Mouse (Mus musculus) lung, embryonic 16.5 days (tissue): ENCODE data around the gene Aebp1. TPM values are rescaled to one million over a fixed set of nuclear protein-coding genes. Genes with fewer than 3 reads are reported as not detected.
"Not testable (repeated sequence)": the region's sequence is repeated elsewhere in the genome, so short reads cannot be mapped to it uniquely, and the experiment has no call there.

Experiments
- ATAC-seq: fragments of 200-750 bp; cut with Nextera tagmentation; 2 replicates; pipeline ENCODE4 v1.8.0; 2017; ENCODE audit warnings: low read depth, mild to moderate bottlenecking, moderate library complexity
- H3K27ac ChIP-seq: fragments of 300-500 bp; sonication (generic); 2 replicates; pipeline ENCODE4 v1.5.1; 2014; ENCODE audit warnings: mild to moderate bottlenecking, control low read depth, low read length
- H3K27me3 ChIP-seq: fragments of 300-500 bp; sonication (generic); 2 replicates; pipeline ENCODE4 v1.6.1; 2014; ENCODE audit warnings: low read depth, low read length, mixed read lengths; ENCODE audit not compliant: control insufficient read depth, insufficient read depth
- H3K36me3 ChIP-seq: fragments of 300-500 bp; sonication (generic); 2 replicates; pipeline ENCODE4 v1.6.1; 2014; ENCODE audit warnings: low read length; ENCODE audit not compliant: control insufficient read depth, insufficient read depth
- H3K4me1 ChIP-seq: fragments of 300-500 bp; sonication (generic); replicated peaks from 2 replicates; pipeline ENCODE4 v1.6.1; 2014; ENCODE audit warnings: low read length, mixed read lengths; ENCODE audit not compliant: control insufficient read depth, insufficient read depth
- H3K4me2 ChIP-seq: fragments of 300-500 bp; sonication (generic); 2 replicates; pipeline ENCODE4 v1.6.1; 2014; ENCODE audit warnings: low read depth, low read length, control low read depth
- H3K4me3 ChIP-seq: fragments of 300-500 bp; sonication (generic); 2 replicates; pipeline ENCODE4 v1.5.1; 2014; ENCODE audit warnings: mild to moderate bottlenecking, low read length, control low read depth
- H3K9ac ChIP-seq: fragments of 300-500 bp; sonication (generic); 2 replicates; pipeline ENCODE4 v1.6.1; 2014; ENCODE audit warnings: low read length, control low read depth
- H3K9me3 ChIP-seq: fragments of 300-500 bp; sonication (generic); 2 replicates; pipeline ENCODE4 v1.6.1; 2016; ENCODE audit warnings: low read length; ENCODE audit not compliant: control insufficient read depth
- WGBS: fragments of 180-500 bp; shearing (Covaris S2); extraction: QIAGEN DNeasy Blood & Tissue Kit; methylation state at CpG from one replicate; pipeline ENCODE4 v1.1.7; 2014; 5-methylcytosine and 5-hydroxymethylcytosine counted together
- polyA plus RNA-seq: library from polyadenylated mRNA; unstranded; fragments of >200 nt; fragmentation: Nextera tagmentation; extraction: Ambion mirVana; gene quantifications from 2 replicates; pipeline ENCODE4 v1.2.1, GENCODE M21; 2015

Gene Aebp1
- polyA plus RNA-seq, 1 experiment from 2014 or later, result 35.1 TPM

DNA sequence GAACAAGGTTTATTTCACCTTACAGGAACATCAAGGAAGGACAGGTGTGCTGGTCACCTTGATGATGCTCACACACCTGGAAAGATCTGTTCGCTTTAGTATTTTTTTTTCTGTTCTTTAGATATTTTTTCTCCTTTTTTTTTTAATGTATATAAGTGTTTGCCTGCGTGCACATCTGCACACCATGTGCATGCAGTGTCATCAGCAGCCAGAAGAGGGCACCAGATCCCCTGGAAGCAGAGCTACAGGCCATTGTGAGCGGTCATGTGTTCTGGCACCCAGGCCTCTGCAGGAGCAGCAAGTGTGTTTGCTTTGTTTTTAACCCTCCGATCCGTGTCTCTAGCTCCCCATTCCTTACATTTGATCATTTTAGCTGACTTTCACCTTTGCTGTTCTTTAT is 18.2 kb downstream of the Aebp1 start:
- no peak overlapping the region for H3K9ac ChIP-seq
- H3K27me3 ChIP-seq, result no peaks in the 10 kb centered on the region
- ATAC-seq, result no peak
- peaks cover 11% of the 10 kb centered on the region for H3K4me1 ChIP-seq
- H3K36me3 ChIP-seq, result peaks cover 7% of the 10 kb centered on the region
- no peak overlapping the region for H3K4me2 ChIP-seq
- H3K27ac ChIP-seq, result no peak overlapping the region
- no peak overlapping the region for H3K4me3 ChIP-seq
- WGBS, result 41% methylated on average over 5 of the region's 5 CpGs
- no peaks in the 10 kb centered on the region for H3K9me3 ChIP-seq

- WGBS, result 53% methylated on average over 8 of the region's 8 CpGs
- no peak for ATAC-seq
Measured at GRCm38 (mm10) chr11:5882518-5882917, 20.8 kb downstream of the Aebp1 start.

GRCm38 (mm10) chr11:5886187-5886586 is 24.4 kb downstream of the Aebp1 start:
- no peaks in the 10 kb centered on the region for H3K9me3 ChIP-seq

More at GRCm38 (mm10) chr11:5882518-5882917, 20.8 kb downstream of the Aebp1 start:
- Histone ChIP-seq H3K27me3 (no peaks in the 10 kb centered on the region), H3K4me2 (no peak overlapping the region), H3K9ac (no peak overlapping the region), H3K4me3 (no peak overlapping the region), H3K27ac (no peak overlapping the region), H3K4me1 (0 out of 2 replicates have a peak, but pooled peaks cover 2% of the 10 kb centered on the region), H3K9me3 (no peaks in the 10 kb centered on the region), H3K36me3 (no peaks in the 10 kb centered on the region)

DNA sequence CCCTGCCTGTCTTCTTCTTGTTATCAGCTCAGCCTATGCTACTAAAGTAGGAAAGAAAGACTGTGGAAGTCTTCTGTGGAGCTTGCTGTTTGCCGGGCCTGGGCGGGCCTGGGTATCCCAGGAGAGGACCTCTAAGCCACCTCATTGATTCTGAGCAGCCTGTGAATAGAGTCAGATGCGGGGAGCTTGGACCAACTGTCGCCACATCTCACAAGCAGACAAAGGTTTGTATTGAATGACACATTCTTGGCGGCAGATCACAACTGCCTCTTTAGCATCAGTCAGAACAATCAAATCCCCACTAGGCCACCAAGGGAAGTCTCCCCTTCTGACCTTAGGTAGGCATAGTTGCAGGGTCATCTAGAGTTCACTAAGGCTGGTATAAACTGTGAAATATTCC is 25.5 kb downstream of the Aebp1 start:
- H3K4me3 ChIP-seq, result no peak overlapping the region
- H3K36me3 ChIP-seq, result no peaks in the 10 kb centered on the region
- no peak overlapping the region for H3K27ac ChIP-seq
- 39% methylated on average over 5 of the region's 5 CpGs for WGBS
- H3K4me1 ChIP-seq, result no peaks in the 10 kb centered on the region
- H3K27me3 ChIP-seq, result no peaks in the 10 kb centered on the region
- no peak for ATAC-seq
- H3K4me2 ChIP-seq, result no peak overlapping the region
- no peaks in the 10 kb centered on the region for H3K9me3 ChIP-seq
- H3K9ac ChIP-seq, result no peak overlapping the region

More at GRCm38 (mm10) chr11:5886187-5886586, 24.4 kb downstream of the Aebp1 start:
- no peaks in the 10 kb centered on the region for H3K27me3 ChIP-seq
- H3K4me1 ChIP-seq, result no peaks in the 10 kb centered on the region
- peak; percentile 46; the same call in 1 of the 2 replicates for ATAC-seq
- H3K4me2 ChIP-seq, result no peak overlapping the region
- no peak overlapping the region for H3K9ac ChIP-seq
- H3K36me3 ChIP-seq, result no peaks in the 10 kb centered on the region
- no peak overlapping the region for H3K27ac ChIP-seq
- WGBS, result 18% methylated on average over 9 of the region's 9 CpGs
- no peak overlapping the region for H3K4me3 ChIP-seq

DNA sequence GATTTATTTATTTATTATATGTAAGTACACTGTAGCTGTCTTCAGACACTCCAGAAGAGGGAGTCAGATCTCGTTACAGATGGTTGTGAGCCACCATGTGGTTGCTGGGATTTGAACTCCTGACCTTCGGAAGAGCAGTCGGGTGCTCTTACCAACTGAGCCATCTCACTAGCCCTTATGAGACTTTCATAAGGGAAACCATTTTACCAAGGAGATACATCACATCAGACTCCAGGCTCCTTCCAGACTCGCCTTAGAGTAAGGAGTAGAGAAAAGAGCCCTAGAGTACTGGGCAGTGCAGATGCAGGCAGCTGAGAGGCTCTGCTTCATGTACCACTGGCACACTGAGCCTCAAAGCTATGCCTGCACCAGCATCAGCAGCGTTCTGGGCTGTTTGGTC is 26.8 kb downstream of the Aebp1 start:
- not testable (repeated sequence) for H3K36me3 ChIP-seq, H3K27me3 ChIP-seq, H3K27ac ChIP-seq, H3K4me3 ChIP-seq, H3K4me1 ChIP-seq, H3K9me3 ChIP-seq, H3K4me2 ChIP-seq, ATAC-seq, H3K9ac ChIP-seq
- WGBS, result 41% methylated on average over 5 of the region's 5 CpGs

DNA sequence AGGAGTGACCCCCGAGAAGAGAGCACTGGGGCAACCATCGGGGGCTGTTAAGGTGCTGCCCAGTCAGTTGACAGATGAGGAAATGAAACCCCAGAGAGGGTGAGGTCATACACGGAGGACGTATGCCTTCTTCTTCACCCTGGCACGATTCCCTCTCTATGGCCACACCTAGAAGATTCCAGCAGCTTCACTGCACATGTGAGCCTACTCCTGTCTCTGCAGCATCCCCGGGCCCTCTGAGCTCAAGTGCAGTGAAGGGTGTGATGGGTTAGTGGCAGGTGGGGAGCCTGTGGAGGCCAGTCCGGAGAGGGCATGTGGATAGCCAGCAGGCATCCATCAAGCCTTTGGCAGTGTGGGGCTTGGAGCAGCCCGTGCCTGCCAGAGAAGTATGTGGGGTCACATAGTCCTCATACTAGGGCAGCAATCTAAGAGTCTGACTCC is 30.4 kb downstream of the Aebp1 start:
- H3K9me3 ChIP-seq, result no peaks in the 10 kb centered on the region
- H3K36me3 ChIP-seq, result no peaks in the 10 kb centered on the region
- no peaks in the 10 kb centered on the region for H3K27me3 ChIP-seq
- no peak overlapping the region for H3K27ac ChIP-seq
- WGBS, result 18% methylated on average over 8 of the region's 8 CpGs
- no peak overlapping the region for H3K4me2 ChIP-seq
- peak; percentile 52 for ATAC-seq
- H3K4me3 ChIP-seq, result no peak overlapping the region
- no peaks in the 10 kb centered on the region for H3K4me1 ChIP-seq
- H3K9ac ChIP-seq, result no peak overlapping the region

- H3K9me3 ChIP-seq, result no peaks in the 10 kb centered on the region
- no peak overlapping the region for H3K9ac ChIP-seq
- no peak overlapping the region for H3K27ac ChIP-seq
- no peaks in the 10 kb centered on the region for H3K36me3 ChIP-seq
- no peaks in the 10 kb centered on the region for H3K27me3 ChIP-seq
- no peak overlapping the region for H3K4me3 ChIP-seq
- H3K4me2 ChIP-seq, result no peak overlapping the region
- peaks cover 4% of the 10 kb centered on the region; the same call in 1 of the 2 replicates for H3K4me1 ChIP-seq
- 34% methylated on average over 4 of the region's 4 CpGs for WGBS
- no peak for ATAC-seq
Measured at GRCm38 (mm10) chr11:5892810-5893368, 31.1 kb downstream of the Aebp1 start.

DNA sequence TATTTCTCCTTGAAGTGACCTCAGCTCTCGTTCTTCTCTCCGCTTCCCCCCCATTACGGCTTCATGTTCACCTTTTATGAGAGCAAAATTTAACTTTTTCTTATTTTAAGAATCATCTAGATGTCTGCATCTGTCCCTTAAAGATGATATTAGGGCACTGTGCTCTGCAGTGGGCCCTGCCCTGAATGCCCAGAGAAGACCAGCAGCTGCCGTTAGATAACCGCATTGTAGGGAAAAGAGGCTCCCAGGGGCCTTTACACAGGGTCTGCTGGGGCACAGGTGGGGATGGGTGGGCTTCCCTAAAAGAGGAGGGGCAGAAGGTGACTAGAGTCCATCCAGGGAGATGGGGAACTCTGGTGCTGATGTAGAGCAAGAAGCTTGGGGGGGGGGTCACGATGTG is 32.1 kb downstream of the Aebp1 start:
- ATAC-seq, result no peak
- WGBS, result 69% methylated on average over 6 of the region's 6 CpGs
- peaks cover 9% of the 10 kb centered on the region; the same call in 1 of the 2 replicates for H3K4me1 ChIP-seq
- no peaks in the 10 kb centered on the region for H3K27me3 ChIP-seq
- H3K4me3 ChIP-seq, result no peak overlapping the region
- H3K36me3 ChIP-seq, result no peaks in the 10 kb centered on the region
- H3K4me2 ChIP-seq, result no peak overlapping the region
- H3K9ac ChIP-seq, result no peak overlapping the region
- H3K27ac ChIP-seq, result no peak overlapping the region
- no peaks in the 10 kb centered on the region for H3K9me3 ChIP-seq

DNA sequence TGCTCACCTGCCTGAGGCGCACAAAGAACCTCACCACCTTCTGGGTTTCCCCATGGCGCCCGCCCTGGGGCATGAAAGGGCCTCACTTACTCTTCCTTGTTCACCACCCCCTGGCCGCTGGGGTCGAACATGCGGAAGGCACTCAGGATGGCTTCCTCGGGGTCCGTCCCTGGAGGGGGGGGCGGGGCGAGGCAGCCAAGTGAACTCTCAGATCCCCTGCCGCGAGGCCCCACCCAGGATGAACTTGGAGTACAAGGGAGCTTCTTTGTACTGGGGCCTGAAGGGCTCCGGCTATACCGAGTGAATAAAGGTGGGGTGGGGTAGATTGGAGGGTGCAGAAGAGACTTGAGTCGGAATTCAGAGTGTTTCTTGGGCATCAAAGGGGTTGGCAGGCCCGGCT is 35.5 kb downstream of the Aebp1 start:
- H3K27me3 ChIP-seq, result peaks cover 2% of the 10 kb centered on the region; the same call in 1 of the 2 replicates
- H3K4me3 ChIP-seq, result no peak overlapping the region
- H3K27ac ChIP-seq, result no peak overlapping the region
- 14% methylated on average over 13 of the region's 16 CpGs for WGBS
- ATAC-seq, result no peak
- H3K9ac ChIP-seq, result no peak overlapping the region
- H3K9me3 ChIP-seq, result no peaks in the 10 kb centered on the region
- H3K4me1 ChIP-seq, result peaks cover 16% of the 10 kb centered on the region
- H3K4me2 ChIP-seq, result peak overlapping the region; percentile 34; the same call in 1 of the 2 replicates
- no peaks in the 10 kb centered on the region for H3K36me3 ChIP-seq
